Mouse (Mus musculus): ENCODE measurements at regions not wholly inside any gene's neighbourhood (a gene's known extent, or its start where the extent isn't known, plus 50 kb on each side); places are given as distances from the start of the nearest gene placed in this dataset.

GRCm38 (mm10) chr15:93943545-93943944 lies 347.9 kb upstream of the Prickle1 start:
- Histone ChIP-seq H3K36me3 (ENCODE audit: control insufficient read depth, insufficient read depth, low read length) (no peaks in the 10 kb centered on the region), H3K27ac (replicated peaks; ENCODE audit: low read depth, low read length) (no peak overlapping the region), H3K4me2 (ENCODE audit: low read depth, low read length) (no peak overlapping the region), H3K27me3 (replicated peaks; ENCODE audit: control insufficient read depth, insufficient read depth, low read length) (no peaks in the 10 kb centered on the region), H3K4me1 (ENCODE audit: control insufficient read depth, insufficient read depth, low read length) (no peaks in the 10 kb centered on the region), H3K9ac (ENCODE audit: low read depth, low read length) (no peak overlapping the region), H3K4me3 (ENCODE audit: low read depth, low read length) (no peak overlapping the region), H3K9me3 (ENCODE audit: control insufficient read depth, low read length) (no peaks in the 10 kb centered on the region)
- ATAC-seq (ENCODE audit: low read depth) (no peak), DNase-seq (ENCODE audit: low spot score) (no peak)
- 80% methylated on average over 12 of the region's 12 CpGs for WGBS

- 23% methylated on average over 5 of the region's 5 CpGs for WGBS
- Histone ChIP-seq H3K36me3 (ENCODE audit: control insufficient read depth, insufficient read depth, low read length) (no peaks in the 10 kb centered on the region), H3K9ac (ENCODE audit: low read depth, low read length) (no peak overlapping the region), H3K4me2 (ENCODE audit: low read depth, low read length) (no peak overlapping the region; the same call in 1 of the 2 replicates), H3K4me3 (ENCODE audit: low read depth, low read length) (no peak overlapping the region), H3K27ac (replicated peaks; ENCODE audit: low read depth, low read length) (peak overlapping the region; percentile 70), H3K4me1 (ENCODE audit: control insufficient read depth, insufficient read depth, low read length) (peaks cover 19% of the 10 kb centered on the region; the same call in 1 of the 2 replicates), H3K9me3 (ENCODE audit: control insufficient read depth, low read length) (no peaks in the 10 kb centered on the region), H3K27me3 (replicated peaks; ENCODE audit: control insufficient read depth, insufficient read depth, low read length) (no peaks in the 10 kb centered on the region)
- ATAC-seq (ENCODE audit: low read depth) (no peak), DNase-seq (ENCODE audit: low spot score) (peak; percentile 65)
Observed at GRCm38 (mm10) chr15:93932971-93933496, 337.3 kb upstream of the Prickle1 start.

- no peak overlapping the region for H3K4me3 ChIP-seq (ENCODE audit: low read depth, low read length)
- no peaks in the 10 kb centered on the region for H3K27me3 ChIP-seq (replicated peaks; ENCODE audit: control insufficient read depth, insufficient read depth, low read length)
- 0 out of 2 replicates have a peak, but pooled peaks cover 9% of the 10 kb centered on the region for H3K4me1 ChIP-seq (ENCODE audit: control insufficient read depth, insufficient read depth, low read length)
- no peak for DNase-seq (ENCODE audit: low spot score)
- H3K27ac ChIP-seq (replicated peaks; ENCODE audit: low read depth, low read length): no peak overlapping the region
- H3K9me3 ChIP-seq (ENCODE audit: control insufficient read depth, low read length): no peaks in the 10 kb centered on the region
- ATAC-seq (ENCODE audit: low read depth): no peak
- no peaks in the 10 kb centered on the region for H3K36me3 ChIP-seq (ENCODE audit: control insufficient read depth, insufficient read depth, low read length)
- no peak overlapping the region for H3K9ac ChIP-seq (ENCODE audit: low read depth, low read length)
- no peak overlapping the region for H3K4me2 ChIP-seq (ENCODE audit: low read depth, low read length)
- WGBS: 34% methylated on average over 6 of the region's 6 CpGs
Observed at GRCm38 (mm10) chr15:93926842-93927241, 331.2 kb upstream of the Prickle1 start.

- H3K4me2 ChIP-seq (ENCODE audit: low read depth, low read length): no peak overlapping the region
- no peaks in the 10 kb centered on the region for H3K27me3 ChIP-seq (replicated peaks; ENCODE audit: control insufficient read depth, insufficient read depth, low read length)
- no peak overlapping the region for H3K27ac ChIP-seq (replicated peaks; ENCODE audit: low read depth, low read length)
- H3K36me3 ChIP-seq (ENCODE audit: control insufficient read depth, insufficient read depth, low read length): no peaks in the 10 kb centered on the region
- 0 out of 2 replicates have a peak, but pooled peaks cover 9% of the 10 kb centered on the region for H3K4me1 ChIP-seq (ENCODE audit: control insufficient read depth, insufficient read depth, low read length)
- H3K9ac ChIP-seq (ENCODE audit: low read depth, low read length): no peak overlapping the region
- no peaks in the 10 kb centered on the region for H3K9me3 ChIP-seq (ENCODE audit: control insufficient read depth, low read length)
- DNase-seq (ENCODE audit: low spot score) (no peak), ATAC-seq (ENCODE audit: low read depth) (no peak)
- H3K4me3 ChIP-seq (ENCODE audit: low read depth, low read length): no peak overlapping the region
Observed at GRCm38 (mm10) chr15:93926262-93926661, 330.6 kb upstream of the Prickle1 start.

- ATAC-seq (ENCODE audit: low read depth) (peak; percentile 63), DNase-seq (ENCODE audit: low spot score) (peak; percentile 62)
- Histone ChIP-seq H3K4me1 (ENCODE audit: control insufficient read depth, insufficient read depth, low read length) (peaks cover 14% of the 10 kb centered on the region), H3K27ac (replicated peaks; ENCODE audit: low read depth, low read length) (peak overlapping the region; percentile 11; the same call in 1 of the 2 replicates), H3K4me2 (ENCODE audit: low read depth, low read length) (no peak overlapping the region), H3K9me3 (ENCODE audit: control insufficient read depth, low read length) (no peaks in the 10 kb centered on the region), H3K4me3 (ENCODE audit: low read depth, low read length) (no peak overlapping the region), H3K9ac (ENCODE audit: low read depth, low read length) (no peak overlapping the region), H3K36me3 (ENCODE audit: control insufficient read depth, insufficient read depth, low read length) (no peaks in the 10 kb centered on the region), H3K27me3 (replicated peaks; ENCODE audit: control insufficient read depth, insufficient read depth, low read length) (no peaks in the 10 kb centered on the region)
- WGBS: 65% methylated on average over 6 of the region's 6 CpGs
Observed at GRCm38 (mm10) chr15:93921457-93922234, 326.0 kb upstream of the Prickle1 start.

- DNase-seq (ENCODE audit: low spot score) (no peak), ATAC-seq (ENCODE audit: low read depth) (no peak)
- 74% methylated on average over 5 of the region's 5 CpGs for WGBS
- Histone ChIP-seq H3K27ac (replicated peaks; ENCODE audit: low read depth, low read length) (peak overlapping the region; percentile 11; the same call in 1 of the 2 replicates), H3K9ac (ENCODE audit: low read depth, low read length) (no peak overlapping the region), H3K9me3 (ENCODE audit: control insufficient read depth, low read length) (no peaks in the 10 kb centered on the region), H3K36me3 (ENCODE audit: control insufficient read depth, insufficient read depth, low read length) (no peaks in the 10 kb centered on the region), H3K4me1 (ENCODE audit: control insufficient read depth, insufficient read depth, low read length) (peaks cover 17% of the 10 kb centered on the region), H3K4me2 (ENCODE audit: low read depth, low read length) (no peak overlapping the region), H3K27me3 (replicated peaks; ENCODE audit: control insufficient read depth, insufficient read depth, low read length) (no peaks in the 10 kb centered on the region), H3K4me3 (ENCODE audit: low read depth, low read length) (no peak overlapping the region)
Observed at GRCm38 (mm10) chr15:93920996-93921395, 325.3 kb upstream of the Prickle1 start.

GRCm38 (mm10) chr15:93919577-93919976 lies 323.9 kb upstream of the Prickle1 start:
- peaks cover 15% of the 10 kb centered on the region for H3K4me1 ChIP-seq (ENCODE audit: control insufficient read depth, insufficient read depth, low read length)
- WGBS: 62% methylated on average over 6 of the region's 6 CpGs
- H3K36me3 ChIP-seq (ENCODE audit: control insufficient read depth, insufficient read depth, low read length): no peaks in the 10 kb centered on the region
- ATAC-seq (ENCODE audit: low read depth) (no peak), DNase-seq (ENCODE audit: low spot score) (peak; percentile 78)
- peak overlapping the region; percentile 24; the same call in 1 of the 2 replicates for H3K27ac ChIP-seq (replicated peaks; ENCODE audit: low read depth, low read length)
- no peak overlapping the region for H3K4me3 ChIP-seq (ENCODE audit: low read depth, low read length)
- no peak overlapping the region for H3K9ac ChIP-seq (ENCODE audit: low read depth, low read length)
- no peaks in the 10 kb centered on the region for H3K27me3 ChIP-seq (replicated peaks; ENCODE audit: control insufficient read depth, insufficient read depth, low read length)
- H3K4me2 ChIP-seq (ENCODE audit: low read depth, low read length): no peak overlapping the region
- H3K9me3 ChIP-seq (ENCODE audit: control insufficient read depth, low read length): no peaks in the 10 kb centered on the region

GRCm38 (mm10) chr15:93916856-93917255 lies 321.2 kb upstream of the Prickle1 start:
- Histone ChIP-seq H3K36me3 (ENCODE audit: control insufficient read depth, insufficient read depth, low read length) (no peaks in the 10 kb centered on the region), H3K27ac (replicated peaks; ENCODE audit: low read depth, low read length) (0 out of 2 replicates have a peak overlapping the region, but pooled peaks have one; percentile 39), H3K9ac (ENCODE audit: low read depth, low read length) (no peak overlapping the region), H3K27me3 (replicated peaks; ENCODE audit: control insufficient read depth, insufficient read depth, low read length) (no peaks in the 10 kb centered on the region), H3K9me3 (ENCODE audit: control insufficient read depth, low read length) (no peaks in the 10 kb centered on the region), H3K4me2 (ENCODE audit: low read depth, low read length) (0 out of 2 replicates have a peak overlapping the region, but pooled peaks have one; percentile 13), H3K4me3 (ENCODE audit: low read depth, low read length) (no peak overlapping the region), H3K4me1 (ENCODE audit: control insufficient read depth, insufficient read depth, low read length) (peaks cover 15% of the 10 kb centered on the region)
- DNase-seq (ENCODE audit: low spot score) (peak; percentile 86), ATAC-seq (ENCODE audit: low read depth) (0 out of 2 replicates have a peak, but pooled peaks have one; percentile 37)
- 28% methylated on average over 3 of the region's 3 CpGs for WGBS
